Mouse (Mus musculus) gastrocnemius, postnatal 36 days (tissue): ENCODE data around the gene Pten. TPM values are rescaled to one million over a fixed set of nuclear protein-coding genes. Genes with fewer than 3 reads are reported as not detected.
A peak's percentile ranks its signal among the peaks of the same experiment; 100 is the strongest.
"Not testable (repeated sequence)": the region's sequence is repeated elsewhere in the genome, so short reads cannot be mapped to it uniquely, and the experiment has no call there.

Experiments
- DNase-seq, 2 experiments: peaks; one replicate each; pipeline ENCODE4 v3.0.0; 2022
- intact Hi-C: fragments of 180-260 bp; cut with DNase I; formaldehyde crosslinking; loops from one replicate; pipeline ENCODE4 v1.15.1; 2025
- total RNA-seq, 2 experiments: library from RNA; stranded (reverse); gene quantifications; 2 replicates each; pipeline ENCODE4 v1.2.3; 2021

Gene Pten
- total RNA-seq, 2 experiments from 2014 or later: 31.3 to 32.0 TPM

DNA sequence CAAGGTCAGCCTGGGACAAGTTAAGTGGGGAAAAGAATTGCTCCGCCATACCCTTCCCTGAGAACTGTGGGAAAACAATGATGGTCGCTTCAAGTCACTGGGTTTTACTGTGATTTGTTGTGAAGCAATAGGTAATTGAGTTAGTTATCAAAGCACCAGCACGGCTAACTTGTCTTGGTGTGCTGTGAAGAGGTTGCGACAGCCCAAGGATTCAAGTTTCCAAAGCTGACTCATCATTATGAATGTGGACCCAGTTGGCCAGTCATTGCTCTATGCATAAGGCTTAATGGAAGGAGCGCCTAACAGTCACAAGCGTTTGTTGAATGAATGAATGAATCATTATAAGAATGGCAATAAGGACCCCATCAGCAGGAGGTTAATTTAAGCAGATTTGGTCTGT is 4.9 kb upstream of the Pten start:
- intact Hi-C loops: loop anchor here (10.0 kb wide), 1 partner anchor 202 kb away; no protein-coding TSS in a partner anchor
- no peak for DNase-seq

DNA sequence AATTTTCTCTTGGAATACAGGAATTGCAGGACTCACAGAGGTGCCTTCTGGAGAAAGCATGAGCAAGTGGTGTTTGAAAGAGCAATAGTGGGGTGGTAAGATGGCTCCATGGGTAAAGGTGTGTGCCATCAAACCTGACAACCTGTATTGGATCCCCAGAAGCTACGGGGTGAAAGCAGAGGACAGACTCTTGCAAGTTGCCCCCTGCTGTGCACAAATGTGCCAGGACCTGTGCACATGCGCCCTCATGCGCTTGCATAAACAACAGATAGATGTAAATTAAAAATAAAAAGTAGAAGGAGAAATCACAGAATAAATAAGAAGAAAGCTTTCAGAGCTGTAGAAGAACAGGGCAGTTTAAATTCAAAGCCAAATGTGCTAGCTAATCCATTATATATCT is 3.9 kb upstream of the Pten start:
- intact Hi-C loops: loop anchor here (10.0 kb wide), 1 partner anchor 201 kb away; no protein-coding TSS in a partner anchor

DNA sequence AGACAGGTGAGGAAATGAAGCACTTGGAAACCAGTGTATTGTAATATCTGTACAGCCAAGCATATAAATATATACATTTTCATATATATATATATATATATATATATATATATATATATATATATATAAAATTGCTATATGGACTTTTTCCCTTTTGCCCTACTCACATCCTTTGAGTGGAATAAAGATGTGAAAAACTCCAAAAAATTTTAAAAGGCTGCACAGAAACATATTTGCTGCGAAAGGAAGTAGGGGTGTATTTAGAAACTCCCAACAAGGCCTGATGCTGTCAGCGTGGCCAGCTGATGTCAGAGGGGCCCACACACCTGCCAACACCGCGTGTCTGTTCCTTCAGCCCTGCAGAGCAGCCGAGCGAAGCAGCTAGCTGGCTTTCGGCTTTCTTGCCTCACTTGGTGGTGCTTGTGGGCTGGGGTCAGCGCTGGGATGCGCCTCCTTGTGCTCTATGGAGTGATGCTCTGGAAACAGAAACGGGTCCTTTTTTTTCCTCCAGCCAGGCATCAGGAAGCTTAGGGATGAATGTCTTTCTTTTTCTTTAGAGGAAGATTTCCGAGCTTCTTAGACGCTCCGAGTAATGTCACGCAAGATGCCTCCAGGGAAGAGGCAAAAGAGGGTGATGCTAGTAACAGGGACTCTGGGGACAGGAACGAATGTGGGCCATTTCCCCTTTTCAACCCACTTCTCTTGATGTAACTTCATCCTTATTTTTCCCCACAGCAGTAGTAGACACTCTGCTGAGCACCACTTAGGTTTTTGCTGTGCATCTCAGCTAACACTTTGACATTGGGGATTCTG is 2.9 kb upstream of the Pten start:
- no peak for DNase-seq
- intact Hi-C loops: loop anchor here (10.0 kb wide), 1 partner anchor 200 kb away; no protein-coding TSS in a partner anchor

More for the DNA sequence above, 3.9 kb upstream of the Pten start:
- DNase-seq: no peak

DNA sequence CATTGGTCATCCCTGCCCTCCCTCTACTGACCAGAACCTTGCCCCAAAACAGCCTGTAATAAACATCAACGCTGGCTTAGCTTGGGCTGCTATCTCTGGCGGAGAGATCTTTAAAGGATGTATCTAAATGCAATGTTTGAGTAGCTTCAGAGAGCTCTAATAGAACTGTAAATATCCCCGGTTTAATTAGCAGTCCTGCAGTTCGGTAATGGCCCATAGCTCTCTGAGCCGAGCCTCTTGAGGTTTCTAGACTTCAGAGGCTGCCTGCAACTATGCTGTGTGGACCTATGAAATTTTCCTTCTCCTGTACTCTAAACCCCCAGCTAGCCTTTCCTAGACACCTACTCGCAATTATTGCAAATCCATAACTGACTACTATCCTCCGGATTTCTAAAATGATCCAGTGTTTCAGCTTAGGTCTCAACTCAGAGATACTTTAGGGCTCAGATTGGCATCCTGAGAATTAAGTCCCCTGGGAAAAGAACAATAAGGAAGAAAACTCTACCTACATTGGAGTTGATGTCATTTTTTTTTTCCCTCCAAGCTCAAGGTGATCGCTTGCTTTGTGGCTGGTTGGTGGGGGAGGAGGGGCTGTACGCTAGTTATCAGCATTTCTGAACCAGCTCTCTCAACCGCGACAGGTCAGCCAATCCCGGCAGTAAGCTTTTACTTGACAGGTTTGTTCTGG is 2.0 kb upstream of the Pten start:
- DNase-seq: no peak
- intact Hi-C loops: loop anchor here (5.0 to 10.0 kb wide), 2 partner anchors 52 to 200 kb away; no protein-coding TSS in a partner anchor

DNA sequence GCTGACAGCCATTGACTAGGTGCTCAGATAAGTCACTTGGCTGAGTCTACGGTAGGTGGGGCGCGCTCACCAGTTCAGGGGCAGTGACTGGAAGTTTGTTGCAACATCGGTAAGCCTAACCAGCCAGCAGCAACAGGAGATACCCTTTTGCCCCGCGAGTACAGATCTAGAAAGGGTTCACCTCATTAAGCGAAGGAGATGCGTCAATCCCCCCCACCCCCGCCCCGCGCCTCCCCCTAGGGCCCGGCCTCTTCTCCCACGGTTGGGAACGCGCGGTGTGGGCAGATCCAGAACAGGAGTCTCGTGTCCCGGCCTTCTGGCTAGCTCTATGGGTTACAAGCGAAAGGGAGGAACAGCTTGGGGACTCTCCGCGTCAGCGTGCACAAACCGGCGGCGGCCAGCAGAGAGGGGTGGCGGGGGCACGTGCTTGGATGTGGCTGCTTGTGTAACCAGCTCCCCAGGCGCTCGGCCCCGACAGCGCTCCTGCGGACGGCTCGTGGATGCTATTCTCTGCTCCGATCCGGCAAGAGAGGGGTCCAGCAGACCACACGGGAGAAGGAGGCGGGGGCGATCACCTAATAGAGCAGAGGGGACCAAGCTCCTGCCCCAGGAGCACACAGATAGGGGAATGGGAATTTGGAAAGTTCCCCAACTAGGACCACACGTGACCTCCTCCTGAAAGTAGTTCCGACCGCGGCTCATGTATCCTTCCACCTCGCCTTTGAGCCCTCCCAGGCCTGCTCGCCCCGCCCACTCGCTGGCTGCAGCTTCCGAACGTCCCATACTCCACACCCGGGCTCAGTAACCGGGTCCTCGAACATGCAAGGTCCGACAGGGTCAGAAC is 1.3 kb upstream of the Pten start:
- DNase-seq: peak; percentile 95 to 96
- intact Hi-C loops: loop anchor here (5.0 to 10.0 kb wide), 2 partner anchors 51 to 199 kb away; no protein-coding TSS in a partner anchor

DNA sequence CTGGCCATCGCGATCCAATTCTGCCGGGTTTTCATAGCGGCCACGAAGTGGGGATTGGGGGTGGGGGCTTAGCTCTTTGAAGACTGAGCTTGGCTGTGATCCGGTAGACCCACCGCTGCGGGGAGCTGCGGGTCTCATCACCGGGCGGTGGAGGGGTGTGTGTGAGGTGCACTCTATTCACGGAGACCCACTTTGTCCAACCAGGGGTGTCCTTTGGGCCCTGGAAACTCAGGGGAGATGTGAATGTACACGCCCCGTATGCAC is 729 bp upstream of the Pten start:
- intact Hi-C loops: loop anchor here (5.0 to 10.0 kb wide), 2 partner anchors 51 to 198 kb away; no protein-coding TSS in a partner anchor
- DNase-seq: no peak

DNA sequence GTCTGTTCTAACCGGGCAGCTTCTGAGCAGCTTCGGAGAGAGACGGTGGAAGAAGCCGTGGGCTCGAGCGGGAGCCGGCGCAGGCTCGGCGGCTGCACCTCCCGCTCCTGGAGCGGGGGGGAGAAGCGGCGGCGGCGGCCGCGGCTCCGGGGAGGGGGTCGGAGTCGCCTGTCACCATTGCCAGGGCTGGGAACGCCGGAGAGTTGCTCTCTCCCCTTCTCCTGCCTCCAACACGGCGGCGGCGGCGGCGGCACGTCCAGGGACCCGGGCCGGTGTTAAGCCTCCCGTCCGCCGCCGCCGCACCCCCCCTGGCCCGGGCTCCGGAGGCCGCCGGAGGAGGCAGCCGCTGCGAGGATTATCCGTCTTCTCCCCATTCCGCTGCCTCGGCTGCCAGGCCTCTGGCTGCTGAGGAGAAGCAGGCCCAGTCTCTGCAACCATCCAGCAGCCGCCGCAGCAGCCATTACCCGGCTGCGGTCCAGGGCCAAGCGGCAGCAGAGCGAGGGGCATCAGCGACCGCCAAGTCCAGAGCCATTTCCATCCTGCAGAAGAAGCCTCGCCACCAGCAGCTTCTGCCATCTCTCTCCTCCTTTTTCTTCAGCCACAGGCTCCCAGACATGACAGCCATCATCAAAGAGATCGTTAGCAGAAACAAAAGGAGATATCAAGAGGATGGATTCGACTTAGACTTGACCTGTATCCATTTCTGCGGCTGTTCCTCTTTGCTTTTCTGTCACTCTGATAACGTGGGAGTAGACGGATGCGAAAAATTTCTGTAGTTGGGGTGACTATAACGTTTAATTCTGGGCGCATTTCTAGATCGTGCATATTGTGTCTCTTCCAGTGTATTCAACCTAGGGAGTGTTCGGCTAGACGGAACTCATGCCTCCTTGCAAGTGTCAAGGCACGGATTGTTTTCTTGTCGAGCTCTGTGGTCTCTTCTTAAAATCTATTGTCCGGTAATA is 815 bp downstream of the Pten start:
- DNase-seq: peak in 1 of 2 experiments; percentile 32
- intact Hi-C loops: loop anchor here (1.0 to 10.0 kb wide), 3 partner anchors 46 to 197 kb away; no protein-coding TSS in a partner anchor

DNA sequence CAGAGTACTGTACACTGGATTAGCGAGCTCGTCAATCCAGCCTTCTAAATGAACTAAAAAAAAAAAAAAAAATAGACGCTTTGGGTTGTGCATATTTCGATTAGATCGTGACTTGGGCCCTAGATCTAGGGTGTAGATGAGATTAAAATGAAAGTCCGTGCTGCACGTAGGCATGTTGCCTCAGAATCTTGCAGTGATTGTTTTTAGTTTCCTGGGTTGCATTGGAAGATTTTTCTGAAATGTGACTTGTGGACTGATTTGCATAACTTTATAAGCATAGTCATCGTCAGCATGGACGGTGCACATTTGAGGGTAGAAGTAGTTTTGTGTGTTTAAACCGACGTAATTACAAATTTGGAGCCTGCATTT is 1.5 kb downstream of the Pten start:
- intact Hi-C loops: loop anchor here (5.0 to 10.0 kb wide), 2 partner anchors 49 to 196 kb away; no protein-coding TSS in a partner anchor
- no peak for DNase-seq

DNA sequence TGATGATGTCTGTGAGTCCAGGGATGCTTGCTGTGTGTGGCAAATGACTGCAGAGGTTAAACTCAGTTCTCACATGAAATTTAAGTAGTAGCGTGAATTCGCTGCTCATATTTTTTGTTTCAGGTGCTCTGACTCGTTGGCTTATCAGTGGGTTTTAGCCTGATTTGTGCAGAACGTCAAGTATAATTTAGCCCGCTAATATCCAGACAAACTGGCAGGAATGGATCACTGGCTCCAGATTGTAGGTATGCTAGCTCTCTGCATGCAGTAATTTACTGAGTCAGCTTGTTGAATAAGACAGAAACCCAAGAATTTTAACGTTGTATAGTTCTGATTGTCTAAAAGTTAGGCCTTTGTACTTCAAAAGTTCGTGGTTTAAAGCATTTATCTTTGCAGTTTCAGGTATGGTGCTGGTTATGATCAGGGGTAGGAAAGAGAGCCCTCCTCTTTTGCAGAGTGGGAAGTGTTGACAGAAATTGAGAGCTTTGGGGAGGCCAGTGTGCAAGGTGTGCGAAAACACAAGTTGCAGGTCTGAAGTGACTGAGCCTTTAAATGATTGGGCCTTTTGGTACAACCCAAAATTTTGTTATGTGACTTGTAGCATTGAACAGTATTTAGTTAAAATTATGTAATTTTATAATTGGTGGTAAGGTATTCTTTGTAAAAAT is 2.2 kb downstream of the Pten start:
- intact Hi-C loops: loop anchor here (5.0 to 10.0 kb wide), 2 partner anchors 48 to 195 kb away; no protein-coding TSS in a partner anchor
- no peak for DNase-seq

DNA sequence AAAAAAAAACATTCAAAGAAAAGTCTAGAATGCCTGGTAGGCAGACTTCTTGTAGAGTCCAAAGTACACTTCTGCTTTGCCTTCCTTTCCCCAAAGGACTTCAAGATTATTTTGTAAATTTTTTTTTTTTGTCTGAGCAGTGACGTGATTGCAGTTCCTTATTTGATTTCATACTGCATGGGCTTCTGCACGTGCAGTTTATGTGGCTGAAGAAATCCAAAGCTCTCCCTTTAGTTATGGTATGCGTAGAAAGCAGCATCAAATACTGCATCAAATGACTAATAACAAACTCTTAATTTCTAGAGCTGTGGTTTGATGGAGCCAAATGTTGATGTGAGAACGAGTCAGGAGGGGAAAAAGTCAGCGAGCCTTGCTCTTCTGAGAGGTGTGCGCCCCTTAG is 3.2 kb downstream of the Pten start:
- DNase-seq: no peak
- intact Hi-C loops: no loop called here

DNA sequence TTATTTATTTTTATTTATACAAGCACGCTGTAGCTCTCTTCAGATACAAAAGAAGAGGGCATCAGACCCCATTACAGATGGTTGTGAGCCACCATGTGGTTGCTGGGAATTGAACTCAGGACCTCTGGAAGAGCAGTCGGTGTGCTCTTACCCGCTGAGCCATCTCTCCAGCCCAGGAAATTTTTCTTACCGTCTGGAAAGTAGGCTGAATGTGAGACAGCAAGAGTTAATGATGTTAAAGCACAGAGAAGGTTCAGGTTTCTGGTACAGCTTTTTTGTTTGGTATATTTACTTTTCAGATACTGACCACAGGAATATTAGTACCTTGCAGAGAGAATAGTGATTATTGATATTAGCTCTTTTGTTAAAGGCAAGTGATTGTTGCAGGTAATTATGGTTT is 3.9 kb downstream of the Pten start:
- intact Hi-C loops: no loop called here
- DNase-seq: no peak

DNA sequence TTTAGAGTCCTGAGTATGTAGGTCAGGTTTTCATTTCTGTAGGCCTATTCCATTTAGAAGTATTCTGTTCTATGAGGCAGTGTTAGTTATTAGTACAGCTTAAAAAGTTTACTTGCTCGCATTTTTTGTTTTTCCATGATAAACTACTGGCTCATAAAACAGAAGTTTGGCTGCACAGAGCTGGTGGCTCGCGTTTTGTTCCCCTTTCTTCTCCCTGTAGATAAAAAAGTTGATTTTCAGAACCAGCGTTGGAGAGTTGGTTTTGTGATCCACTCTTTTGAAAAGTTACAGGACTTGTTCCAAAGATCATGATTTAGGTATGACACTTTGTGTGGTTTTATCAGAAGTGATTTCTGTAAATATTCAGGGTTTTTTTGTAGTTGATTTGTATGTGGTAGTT is 5.2 kb downstream of the Pten start:
- DNase-seq: no peak
- intact Hi-C loops: no loop called here

DNA sequence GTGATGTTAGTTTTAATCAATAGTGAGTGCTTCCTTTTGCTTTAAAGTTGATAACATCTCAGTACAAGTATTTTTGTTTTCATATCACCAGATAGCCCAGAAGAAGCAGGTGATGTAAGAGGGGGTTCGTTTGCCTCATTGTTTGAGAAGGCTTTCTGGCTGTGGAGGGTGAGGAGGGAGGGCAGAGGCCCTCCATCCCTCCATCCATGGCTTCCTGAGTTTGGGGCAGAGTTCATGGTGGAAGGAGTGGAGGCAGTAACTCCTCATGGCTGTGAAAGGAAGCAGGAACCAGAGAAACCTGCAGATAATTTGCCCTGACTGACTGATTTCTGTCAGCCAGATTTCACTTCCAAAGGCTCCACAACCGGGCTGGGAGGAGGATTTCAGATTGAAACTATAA is 21.1 kb downstream of the Pten start:
- intact Hi-C loops: no loop called here

DNA sequence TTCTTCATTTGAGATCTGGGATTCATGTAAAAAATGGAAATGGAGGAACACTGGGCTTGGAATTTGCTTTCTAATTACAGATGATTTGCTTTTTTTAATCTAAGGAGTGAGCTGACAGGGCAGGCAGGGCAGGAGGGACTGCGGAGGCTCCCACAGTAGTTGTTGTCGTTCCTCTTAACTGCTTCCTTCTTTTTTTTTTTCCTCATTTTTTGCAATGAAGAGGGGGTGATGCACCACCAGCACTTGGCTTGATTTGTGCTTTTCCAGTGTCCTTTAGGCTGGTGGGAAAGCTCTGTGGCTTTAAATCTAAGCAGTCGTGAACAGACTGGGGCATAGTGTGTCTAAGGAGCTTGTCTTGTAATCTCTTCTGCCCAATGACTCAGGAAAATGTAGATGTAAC is 21.8 kb downstream of the Pten start:
- intact Hi-C loops: no loop called here
- DNase-seq: no peak

More for the DNA sequence above, 21.1 kb downstream of the Pten start:
- DNase-seq: no peak

DNA sequence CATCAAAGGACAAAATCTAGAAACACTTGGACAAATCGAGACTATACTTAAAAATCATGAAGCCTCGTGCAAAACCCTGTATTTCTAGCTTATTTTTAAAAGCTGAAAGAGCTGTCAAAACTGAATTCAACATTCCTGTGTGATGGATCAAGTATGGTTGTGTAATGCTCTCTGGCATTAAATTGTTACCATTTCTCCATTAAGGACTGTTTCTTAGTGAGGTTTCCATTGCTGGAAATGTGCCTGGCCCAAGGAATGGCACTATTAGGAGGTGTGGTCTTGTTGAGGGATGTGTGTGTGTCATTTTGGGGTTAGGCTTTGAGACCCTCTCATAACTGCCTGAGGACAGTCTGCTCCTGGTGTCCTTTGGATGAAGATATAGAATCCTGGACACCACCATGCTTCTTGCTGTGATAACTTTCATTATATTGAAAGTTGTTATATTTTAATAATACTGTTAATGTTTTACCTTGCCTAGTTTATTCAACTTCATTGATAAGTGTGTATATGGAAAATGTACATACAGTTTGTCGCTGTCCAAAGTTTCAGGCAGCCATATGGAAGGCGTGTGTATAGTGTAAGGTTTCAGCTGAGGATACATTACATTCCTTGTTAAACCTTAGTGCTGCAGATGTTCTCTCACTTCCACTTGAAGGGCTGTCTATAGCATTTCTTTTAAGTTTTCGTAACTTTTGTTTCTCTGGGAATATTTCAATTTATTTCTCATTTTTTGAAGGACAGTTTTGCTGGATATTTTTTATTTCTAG is 24.2 kb downstream of the Pten start:
- intact Hi-C loops: no loop called here
- no peak for DNase-seq

DNA sequence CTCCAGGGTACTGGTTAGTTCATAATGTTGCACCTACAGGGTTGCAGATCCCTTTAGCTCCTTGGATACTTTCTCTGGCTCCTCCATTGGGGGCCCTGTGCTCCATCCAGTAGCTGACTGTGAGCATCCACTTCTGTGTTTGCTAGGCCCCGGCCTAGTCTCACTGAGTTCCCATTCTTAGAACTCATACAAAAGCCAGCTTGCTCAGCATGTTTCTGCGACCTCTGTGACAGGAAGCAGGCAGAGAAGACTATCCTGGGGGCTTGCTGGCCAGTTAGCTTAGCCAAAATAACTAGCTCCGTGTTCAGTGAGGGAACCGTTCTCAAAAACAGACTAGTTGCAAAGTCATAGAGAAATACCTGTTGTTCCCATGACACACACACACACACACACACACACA is 30.1 kb downstream of the Pten start:
- intact Hi-C loops: not testable (repeated sequence)

DNA sequence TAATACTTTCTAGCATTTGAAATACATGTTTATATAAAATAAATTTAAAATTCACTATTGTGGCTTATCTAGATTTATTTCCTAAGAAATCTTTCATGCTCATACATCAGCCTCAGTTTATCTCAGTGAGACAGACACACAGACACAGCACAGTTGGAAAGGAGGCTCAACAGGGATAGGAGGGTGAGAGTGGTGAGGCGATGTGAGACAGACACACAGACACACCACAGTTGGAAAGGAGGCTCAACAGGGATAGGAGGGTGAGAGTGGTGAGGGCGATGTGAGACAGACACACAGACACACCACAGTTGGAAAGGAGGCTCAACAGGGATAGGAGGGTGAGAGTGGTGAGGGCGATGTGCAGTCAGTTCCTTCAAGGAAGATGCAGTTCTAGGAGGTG is 30.7 kb downstream of the Pten start:
- DNase-seq, intact Hi-C loops: not testable (repeated sequence)

More for the DNA sequence above, 30.1 kb downstream of the Pten start:
- not testable (repeated sequence) for DNase-seq

DNA sequence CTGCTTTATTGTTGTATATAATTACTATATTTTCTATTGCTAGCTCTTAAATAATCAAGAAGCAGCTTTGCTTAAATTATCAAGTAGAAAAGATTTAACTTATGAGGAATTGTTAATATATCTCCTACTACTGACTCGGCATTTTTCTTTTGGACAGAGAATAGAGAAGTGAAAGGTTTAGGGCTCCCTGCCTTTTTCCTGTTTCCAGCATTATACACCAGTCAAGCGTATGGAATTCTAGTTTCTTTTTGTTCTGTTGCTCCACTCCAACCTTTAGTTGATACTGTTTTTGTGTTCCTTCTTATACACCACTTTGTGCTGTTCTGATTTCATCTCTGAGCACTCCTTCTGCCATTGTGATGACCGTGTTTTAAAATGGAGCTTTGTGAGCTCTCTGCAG is 32.2 kb downstream of the Pten start:
- intact Hi-C loops: no loop called here

More for the DNA sequence above, 32.2 kb downstream of the Pten start:
- DNase-seq: no peak
